Mouse (Mus musculus) megakaryocyte, embryonic 14.5 days (primary cell): Measurements from ENCODE around the gene Hoxd4.

Experiments
- FLI1 ChIP-seq: IDR thresholded peaks from 2 replicates; pipeline ENCODE4 v1.6.1; 2012; ENCODE audit warnings: low read length, inconsistent platforms, mixed read lengths
- GATA1 ChIP-seq: IDR thresholded peaks from 3 replicates; pipeline ENCODE4 v1.6.1; 2012; ENCODE audit warnings: mixed read lengths, low read length, inconsistent platforms, borderline replicate concordance

DNA sequence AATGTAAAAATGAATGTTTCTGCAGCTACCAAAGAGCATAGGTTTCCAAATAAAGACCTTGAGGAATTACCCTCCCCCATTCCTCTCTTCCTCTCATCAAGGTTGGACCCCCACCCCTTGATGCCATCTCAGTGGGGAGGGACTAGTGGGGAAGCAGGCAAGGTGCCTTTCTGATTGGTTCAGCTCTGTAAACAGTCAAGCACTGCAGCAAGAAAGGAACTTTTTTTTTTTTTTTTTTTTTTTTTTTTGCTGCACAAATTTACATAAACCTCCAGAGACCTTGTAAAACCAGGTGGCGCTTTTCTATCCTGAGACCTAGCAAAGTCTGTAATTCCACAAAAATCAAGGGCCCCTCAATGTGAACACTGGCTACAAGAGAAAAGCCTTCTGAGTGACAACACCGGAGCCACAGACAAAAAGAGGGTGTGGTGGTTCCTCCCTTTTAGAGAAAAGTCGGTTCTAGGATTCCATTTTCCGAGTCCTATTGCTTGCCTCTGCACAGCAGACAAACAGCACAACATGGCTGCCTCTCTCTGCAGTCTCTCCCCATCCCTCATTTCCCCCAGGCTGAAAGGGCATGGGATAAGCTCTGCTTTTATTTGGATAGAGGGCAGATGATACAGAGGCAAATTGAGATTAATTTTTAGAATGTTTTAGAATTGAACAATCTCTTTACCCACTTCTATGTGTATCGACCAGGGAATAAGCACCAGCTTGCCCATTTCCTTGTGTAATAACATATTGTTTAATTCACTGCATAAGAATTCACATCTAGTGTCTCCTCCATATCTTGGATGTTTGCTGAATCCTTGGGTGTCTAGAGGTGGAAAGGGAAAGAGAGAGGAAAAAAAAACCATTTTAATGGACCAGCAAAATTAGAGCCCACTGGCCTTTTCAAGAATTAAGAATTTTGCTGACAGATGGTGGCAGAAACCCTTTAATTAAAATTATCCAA is 2.0 kb upstream of the Hoxd4 start:
- no peak for TF ChIP-seq GATA1
- no peak for TF ChIP-seq FLI1
